Mouse (Mus musculus): Measurements from ENCODE around the gene Papss1.

DNA sequence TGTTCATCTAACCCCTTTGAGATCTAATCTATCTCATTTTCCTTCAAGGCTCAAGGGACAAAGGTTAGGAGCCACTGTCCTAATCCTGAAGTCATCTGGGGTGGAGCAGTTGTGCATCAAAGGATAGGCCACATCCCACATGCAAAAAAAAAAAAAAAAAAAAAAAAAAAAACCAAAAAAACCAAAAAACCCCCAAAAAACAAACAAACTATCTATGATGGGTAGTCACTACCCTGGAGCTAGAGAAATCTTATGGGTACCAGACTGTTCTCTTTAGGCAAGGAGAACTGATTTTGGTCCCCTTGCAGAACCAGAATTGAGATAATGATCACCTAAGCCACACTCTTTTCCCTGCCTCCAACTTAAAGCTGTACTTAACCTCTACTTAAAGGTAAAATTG is 3.0 kb upstream of the Papss1 start:
- TF ChIP-seq POLR2A (IDR thresholded peaks at IDR 0.05; ENCODE audit: borderline replicate concordance, low read depth, low read length) (no peak), CTCF (IDR thresholded peaks at IDR 0.05; ENCODE audit: low read depth, low read length) (no peak)
